Mouse (Mus musculus) embryonic facial prominence, embryonic 14.5 days (tissue): ENCODE measurements around the gene Myo1h. TPM values are rescaled to one million over a fixed set of nuclear protein-coding genes. Genes with fewer than 3 reads are reported as not detected.

Experiments used
- ATAC-seq: fragments of 200-750 bp; cut with Nextera tagmentation; 2 replicates; pipeline ENCODE4 v1.8.0; 2017; ENCODE audit warnings: low read depth, moderate number of reproducible peaks, moderate TSS enrichment
- DNase-seq: peaks from one replicate; pipeline ENCODE4 v3.0.0-alpha.2; 2015; ENCODE audit warnings: low spot score
- H3K27ac ChIP-seq: fragments of 300-500 bp; sonication (generic); replicated peaks from 2 replicates; pipeline ENCODE4 v1.5.1; 2014; ENCODE audit warnings: low read depth, mild to moderate bottlenecking, low read length, moderate library complexity
- H3K27me3 ChIP-seq: fragments of 300-500 bp; sonication (generic); replicated peaks from 2 replicates; pipeline ENCODE4 v1.6.1; 2014; ENCODE audit warnings: low read length; ENCODE audit not compliant: control insufficient read depth, insufficient read depth
- H3K36me3 ChIP-seq: fragments of 300-500 bp; sonication (generic); 2 replicates; pipeline ENCODE4 v1.6.1; 2014; ENCODE audit warnings: low read length, mixed read lengths; ENCODE audit not compliant: control insufficient read depth, insufficient read depth
- H3K4me1 ChIP-seq: fragments of 300-500 bp; sonication (generic); 2 replicates; pipeline ENCODE4 v1.6.1; 2014; ENCODE audit warnings: antibody characterized with exemption, low read length; ENCODE audit not compliant: control insufficient read depth, insufficient read depth
- H3K4me2 ChIP-seq: fragments of 300-500 bp; sonication (generic); 2 replicates; pipeline ENCODE4 v1.6.1; 2014; ENCODE audit warnings: low read depth, mild to moderate bottlenecking, low read length, moderate library complexity, mixed read lengths
- H3K4me3 ChIP-seq: fragments of 300-500 bp; sonication (generic); 2 replicates; pipeline ENCODE4 v1.5.1; 2014; ENCODE audit warnings: low read depth, mild to moderate bottlenecking, low read length
- H3K9ac ChIP-seq: fragments of 300-500 bp; sonication (generic); 2 replicates; pipeline ENCODE4 v1.6.1; 2014; ENCODE audit warnings: low read depth, mild to moderate bottlenecking, low read length, moderate library complexity, mixed read lengths
- H3K9me3 ChIP-seq: fragments of 300-500 bp; sonication (generic); 2 replicates; pipeline ENCODE4 v1.6.1; 2016; ENCODE audit warnings: low read length; ENCODE audit not compliant: control insufficient read depth
- WGBS: fragments of 180-500 bp; shearing (Covaris S2); extraction: QIAGEN DNeasy Blood & Tissue Kit; methylation state at CpG from one replicate; pipeline ENCODE4 v1.1.7; 2014; 5-methylcytosine and 5-hydroxymethylcytosine counted together
- microRNA-seq: library from miRNA; unstranded; fragments of <30 nt; microRNA quantifications from one replicate; pipeline ENCODE4, GENCODE M21; 2016; ENCODE audit warnings: borderline number of aligned reads
- polyA plus RNA-seq: library from polyadenylated mRNA; unstranded; fragments of >200 nt; fragmentation: Nextera tagmentation; extraction: Ambion mirVana; gene quantifications from 2 replicates; pipeline ENCODE4 v1.2.1, GENCODE M21; 2014

The Myo1h gene
- polyA plus RNA-seq, 1 experiment from 2014 or later = 3.0 TPM

DNA sequence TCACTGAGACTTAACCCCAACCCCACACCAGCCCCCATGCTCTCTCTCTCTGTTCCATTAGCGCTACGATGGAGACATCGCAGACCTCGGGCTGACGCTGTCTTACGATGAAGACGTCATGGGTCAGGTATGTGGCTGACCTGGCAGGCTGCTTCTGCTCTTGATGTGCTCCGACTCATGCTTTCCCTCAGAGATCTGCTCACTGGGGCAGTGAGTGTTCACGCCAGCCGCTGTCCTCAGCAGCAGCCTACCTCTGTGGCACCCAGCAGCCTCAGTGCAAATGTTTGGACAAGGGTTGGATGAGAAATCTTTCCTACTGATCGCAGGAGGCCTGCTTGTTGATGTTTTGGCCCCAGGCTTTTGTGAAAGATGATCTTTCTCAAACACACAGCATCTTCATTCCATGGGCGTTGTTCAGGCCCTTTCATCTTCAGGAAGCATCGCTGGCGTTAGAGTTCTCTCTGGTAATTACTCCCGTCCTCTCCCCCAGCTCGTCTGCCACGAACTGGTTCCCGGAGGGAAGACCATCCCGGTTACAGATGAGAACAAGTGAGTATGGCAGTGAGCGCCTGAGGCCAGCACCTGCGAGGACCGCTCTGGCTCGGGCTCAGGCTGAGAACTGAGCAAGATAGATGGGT is 123.5 kb downstream of the Myo1h start:
- 68% methylated on average over 23 of the region's 23 CpGs for WGBS
- Histone ChIP-seq H3K9ac (no peak overlapping the region), H3K4me1 (no peaks in the 10 kb centered on the region), H3K4me3 (no peak overlapping the region), H3K9me3 (no peaks in the 10 kb centered on the region), H3K27me3 (no peaks in the 10 kb centered on the region), H3K36me3 (peaks cover 100% of the 10 kb centered on the region), H3K4me2 (no peak overlapping the region), H3K27ac (no peak overlapping the region)
- peak; percentile 56; the same call in 1 of the 2 replicates for ATAC-seq
- peak; percentile 51 for DNase-seq

GRCm38 (mm10) chr5:114413067-114413735 is 124.2 kb downstream of the Myo1h start:
- DNase-seq (no peak), ATAC-seq (no peak)
- no peak overlapping the region for H3K4me2 ChIP-seq
- peaks cover 100% of the 10 kb centered on the region for H3K36me3 ChIP-seq
- 66% methylated on average over 16 of the region's 16 CpGs for WGBS
- no peaks in the 10 kb centered on the region for H3K4me1 ChIP-seq
- H3K27ac ChIP-seq = no peak overlapping the region
- no peaks in the 10 kb centered on the region for H3K27me3 ChIP-seq
- no peak overlapping the region for H3K9ac ChIP-seq
- H3K4me3 ChIP-seq = no peak overlapping the region
- no peaks in the 10 kb centered on the region for H3K9me3 ChIP-seq

Small RNA genes lying within 50 kb of the gene (microRNA-seq; reads per million reads assigned to microRNA genes)
- not detected for gene Mir7027

Other genes starting within 250 kb of the Myo1h start
- 10.1 and 11.3 TPM in 2 replicates for gene Usp30, start 223.7 kb upstream of the Myo1h start, polyA plus RNA-seq
- gene Svop, start 197.6 kb upstream of the Myo1h start, polyA plus RNA-seq = 2.1 and 2.2 TPM in 2 replicates
- 8.6 and 10.0 TPM in 2 replicates for gene Alkbh2, start 160.9 kb upstream of the Myo1h start, polyA plus RNA-seq
- gene Ung, start 158.8 kb upstream of the Myo1h start, polyA plus RNA-seq = 20.4 and 22.7 TPM in 2 replicates
- 2.3 and 2.4 TPM in 2 replicates for gene Acacb, start 142.6 kb upstream of the Myo1h start, polyA plus RNA-seq
- gene Foxn4, start 15.4 kb upstream of the Myo1h start, polyA plus RNA-seq = 0.97 and 1.1 TPM in 2 replicates
- gene Kctd10, start 91.3 kb downstream of the Myo1h start, polyA plus RNA-seq = 111 and 115 TPM in 2 replicates
- 44.5 and 47.5 TPM in 2 replicates for gene Ube3b, start 91.4 kb downstream of the Myo1h start, polyA plus RNA-seq
- 26.1 and 30.8 TPM in 2 replicates for gene Mmab, start 154.9 kb downstream of the Myo1h start, polyA plus RNA-seq
- gene Mvk, start 155.1 kb downstream of the Myo1h start, polyA plus RNA-seq = 42.6 and 48.2 TPM in 2 replicates